Mouse (Mus musculus) lung, adult 2 months (tissue): ENCODE results near the gene Cacna1c.

Experiments
- CTCF ChIP-seq: fragments of 200-500 bp; IDR thresholded peaks from 2 replicates; pipeline ENCODE4 v1.5.1; 2011; ENCODE audit warnings: mild to moderate bottlenecking, low read length, control low read depth; ENCODE audit not compliant: insufficient read depth
- POLR2A ChIP-seq: fragments of 200-500 bp; IDR thresholded peaks from 2 replicates; pipeline ENCODE4 v1.6.1; 2011; ENCODE audit warnings: low read depth, mild to moderate bottlenecking, control low read depth, low read length, borderline replicate concordance; ENCODE audit errors: extremely low read depth

DNA sequence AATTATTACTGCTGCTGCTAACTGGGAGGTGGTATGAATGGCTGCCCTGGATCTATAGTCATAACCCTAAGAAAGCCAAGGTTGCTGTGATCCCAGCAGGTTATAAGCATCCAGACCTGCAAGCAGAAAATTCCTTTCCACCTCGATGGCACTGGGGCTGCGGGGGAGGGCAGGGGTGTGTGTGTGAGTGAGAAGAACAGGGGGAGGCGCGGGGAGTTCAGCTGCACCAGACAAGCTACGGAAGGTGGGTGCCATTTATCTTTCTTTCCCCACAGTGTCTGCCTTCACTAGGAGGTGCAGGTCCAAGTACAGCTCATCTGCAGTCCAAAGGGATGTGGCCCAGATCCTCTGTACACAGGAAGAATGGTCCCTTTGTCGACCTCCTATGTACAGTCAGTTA is 473.9 kb downstream of the Cacna1c start:
- TF ChIP-seq CTCF (no peak), POLR2A (no peak)
